Mouse (Mus musculus): ENCODE measurements at regions not wholly inside any gene's neighbourhood (a gene's known extent, or its start where the extent isn't known, plus 50 kb on each side); places are given as distances from the start of the nearest gene placed in this dataset.

DNA sequence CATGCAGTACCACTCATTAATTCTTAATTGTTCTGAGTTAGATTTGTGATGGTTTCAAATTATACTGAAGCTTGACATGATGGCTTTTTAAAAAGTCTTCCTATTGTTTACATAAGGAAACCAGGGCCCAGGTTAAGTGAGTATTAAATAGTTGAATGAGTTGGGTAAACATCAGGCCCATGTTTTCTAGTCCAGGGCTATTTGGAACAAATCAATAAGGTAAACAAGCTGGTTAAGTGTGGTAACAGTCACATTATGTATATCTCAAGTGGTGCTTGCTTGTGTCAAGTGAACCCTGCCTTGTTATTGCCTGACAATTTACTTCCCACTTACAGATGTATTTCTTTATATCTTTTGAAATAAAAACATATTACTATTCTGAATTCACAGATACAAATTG, 144.7 kb upstream of the Ubash3b start:
- DNase-seq (ENCODE audit: low read depth) = no peak

DNA sequence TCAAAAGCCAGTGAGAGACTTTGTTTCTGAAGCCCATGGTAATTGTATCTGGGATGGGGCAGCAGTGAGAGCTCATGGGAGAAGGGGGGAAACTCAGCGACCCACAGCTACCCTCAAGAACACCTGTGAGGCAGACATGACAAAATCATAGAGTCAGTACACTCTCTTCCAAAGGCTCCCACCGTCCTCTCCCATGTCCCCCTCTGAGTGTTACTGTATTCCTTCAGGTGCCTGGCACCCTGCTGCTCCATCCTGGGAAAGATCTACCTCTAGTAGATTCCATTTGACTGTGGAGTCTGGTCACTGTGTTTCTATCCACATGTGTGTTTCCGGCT, 142.0 kb upstream of the Ubash3b start:
- DNase-seq (ENCODE audit: low read depth) = no peak

- DNase-seq (ENCODE audit: low read depth) = no peak
Observed at GRCm38 (mm10) chr9:41302809-41303493, 141.5 kb upstream of the Ubash3b start.

DNA sequence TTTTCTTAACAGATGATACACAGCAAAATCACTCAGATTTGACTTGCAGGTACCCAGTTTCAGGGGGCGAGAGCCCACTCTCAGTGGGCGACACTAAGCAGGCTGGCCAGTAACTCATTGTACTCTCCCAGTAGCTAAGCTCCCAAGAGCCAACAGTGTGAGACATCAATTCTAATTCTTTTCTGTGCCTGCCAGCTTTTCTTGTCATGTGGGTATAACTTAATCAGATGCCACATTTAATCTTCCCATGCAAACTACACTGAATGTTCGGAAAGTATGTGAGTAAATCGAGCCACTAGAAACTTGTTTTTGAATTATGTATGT, 124.6 kb upstream of the Ubash3b start:
- no peak for DNase-seq (ENCODE audit: low read depth)

- no peak for DNase-seq (ENCODE audit: low read depth)
Observed at GRCm38 (mm10) chr9:41285266-41286144, 124.0 kb upstream of the Ubash3b start.

DNA sequence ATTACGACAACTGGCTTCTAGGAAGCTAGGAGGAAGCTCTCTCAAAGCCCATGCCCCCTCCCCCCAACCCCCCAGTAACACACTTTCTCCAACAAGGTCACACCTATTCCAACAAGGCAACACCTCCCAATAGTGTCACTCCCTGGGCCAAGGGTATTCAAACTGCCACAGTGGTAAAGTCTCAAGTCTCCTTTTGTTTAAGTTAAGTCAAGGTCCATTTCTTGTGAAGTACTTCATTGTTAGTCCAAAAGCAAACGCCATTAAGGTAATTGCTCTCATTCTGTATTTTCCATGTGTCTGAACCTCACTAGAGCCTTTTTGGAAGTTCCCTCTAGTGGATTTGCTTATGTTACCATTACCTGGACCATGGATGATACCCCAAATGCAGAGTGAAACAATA, 116.2 kb upstream of the Ubash3b start:
- no peak for DNase-seq (ENCODE audit: low read depth)

- no peak for DNase-seq (ENCODE audit: low read depth)
Observed at GRCm38 (mm10) chr9:41273839-41274271, 112.4 kb upstream of the Ubash3b start.

DNA sequence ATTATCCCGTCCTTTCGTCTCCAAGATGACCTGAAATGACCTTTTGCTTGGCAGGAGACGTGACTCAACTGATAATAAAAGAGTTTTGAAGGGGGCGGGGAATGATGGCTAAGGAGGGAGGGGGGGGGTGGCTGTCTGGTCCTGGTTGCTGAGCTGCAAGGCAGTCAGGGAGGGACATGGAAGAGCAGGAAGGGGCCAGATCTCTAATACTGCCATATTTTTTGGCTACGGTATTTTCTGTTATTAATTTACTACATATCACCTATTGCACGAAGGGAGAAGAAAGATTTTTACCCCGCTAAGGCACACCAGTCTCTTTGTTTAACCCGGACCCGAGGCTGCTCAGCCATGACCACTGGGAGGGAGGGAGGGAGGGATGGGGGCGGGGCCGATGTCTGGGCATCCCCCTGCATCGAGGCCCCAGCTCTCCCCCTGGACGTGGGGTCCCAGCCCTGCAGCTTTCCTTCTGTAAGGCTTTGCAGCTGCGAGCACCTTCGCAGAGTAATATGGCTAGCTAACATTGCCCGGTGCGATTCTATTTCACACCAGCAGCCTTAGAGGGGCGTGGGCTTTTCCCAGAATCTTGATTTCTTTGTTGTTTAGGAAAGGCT, 111.8 kb upstream of the Ubash3b start:
- DNase-seq (ENCODE audit: low read depth) = no peak

GRCm38 (mm10) chr9:41272596-41272995, 111.1 kb upstream of the Ubash3b start:
- DNase-seq (ENCODE audit: low read depth) = no peak

- no peak for DNase-seq (ENCODE audit: low read depth)
Observed at GRCm38 (mm10) chr9:41268112-41268511, 106.6 kb upstream of the Ubash3b start.

DNA sequence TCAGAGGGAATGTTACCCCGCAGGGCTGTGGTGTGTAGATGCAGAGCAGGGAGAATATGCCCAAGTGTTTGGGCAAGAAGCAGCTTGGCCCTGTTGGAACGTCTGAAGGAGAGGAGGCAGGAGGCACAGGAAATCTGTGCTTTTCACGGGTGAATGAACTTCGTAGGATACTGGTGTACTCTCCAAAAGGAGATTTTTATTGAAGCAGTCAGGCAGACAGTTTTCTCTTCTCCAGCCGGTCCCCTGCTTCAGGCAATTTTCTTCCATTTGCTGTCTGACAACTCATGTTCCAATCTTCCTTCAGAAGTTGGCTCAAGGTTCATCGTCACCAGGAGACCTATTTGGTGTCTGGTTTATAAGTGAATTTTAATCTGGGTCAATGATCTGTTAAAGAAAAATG, 103.0 kb upstream of the Ubash3b start:
- no peak for DNase-seq (ENCODE audit: low read depth)

DNA sequence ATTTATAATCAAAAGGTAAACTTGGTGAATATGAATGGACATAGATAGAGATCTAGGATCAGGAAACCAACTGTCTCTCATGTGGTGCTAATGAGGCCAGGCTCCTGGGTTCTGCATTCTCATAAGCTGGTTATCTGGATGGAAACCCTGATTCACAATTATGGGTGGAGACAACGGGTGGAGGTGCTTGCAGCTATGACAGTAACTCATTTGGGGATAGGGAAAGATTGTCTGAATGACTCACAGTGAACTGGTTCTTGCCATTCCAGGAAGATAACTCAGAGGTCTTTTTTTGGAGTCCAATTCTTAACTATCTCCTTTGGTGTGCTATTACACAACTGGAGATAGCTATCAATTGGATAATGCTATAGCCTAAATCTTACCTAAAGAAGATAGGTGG, 95.7 kb upstream of the Ubash3b start:
- no peak for DNase-seq (ENCODE audit: low read depth)

DNA sequence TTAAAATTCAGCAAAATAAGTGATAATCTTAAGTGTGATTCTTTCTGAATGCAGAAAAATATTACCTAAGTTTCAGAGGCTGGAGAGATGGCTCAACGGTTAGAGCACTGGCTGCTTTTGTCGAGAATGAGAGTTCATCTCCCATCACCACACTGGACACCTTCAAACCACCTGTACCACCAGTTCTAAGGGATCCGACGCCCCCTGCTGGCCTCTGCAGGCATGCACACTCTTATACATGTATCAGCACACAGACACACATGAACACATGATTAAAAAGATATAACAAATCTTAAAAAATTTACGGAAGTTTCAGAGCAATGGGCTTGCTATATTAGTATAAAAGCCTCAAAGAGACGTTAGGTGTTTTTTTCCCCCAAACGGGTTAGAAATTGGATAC, 80.9 kb upstream of the Ubash3b start:
- DNase-seq (ENCODE audit: low read depth) = no peak

- no peak for DNase-seq (ENCODE audit: low read depth)
Observed at GRCm38 (mm10) chr9:41239097-41239451, 77.6 kb upstream of the Ubash3b start.

DNA sequence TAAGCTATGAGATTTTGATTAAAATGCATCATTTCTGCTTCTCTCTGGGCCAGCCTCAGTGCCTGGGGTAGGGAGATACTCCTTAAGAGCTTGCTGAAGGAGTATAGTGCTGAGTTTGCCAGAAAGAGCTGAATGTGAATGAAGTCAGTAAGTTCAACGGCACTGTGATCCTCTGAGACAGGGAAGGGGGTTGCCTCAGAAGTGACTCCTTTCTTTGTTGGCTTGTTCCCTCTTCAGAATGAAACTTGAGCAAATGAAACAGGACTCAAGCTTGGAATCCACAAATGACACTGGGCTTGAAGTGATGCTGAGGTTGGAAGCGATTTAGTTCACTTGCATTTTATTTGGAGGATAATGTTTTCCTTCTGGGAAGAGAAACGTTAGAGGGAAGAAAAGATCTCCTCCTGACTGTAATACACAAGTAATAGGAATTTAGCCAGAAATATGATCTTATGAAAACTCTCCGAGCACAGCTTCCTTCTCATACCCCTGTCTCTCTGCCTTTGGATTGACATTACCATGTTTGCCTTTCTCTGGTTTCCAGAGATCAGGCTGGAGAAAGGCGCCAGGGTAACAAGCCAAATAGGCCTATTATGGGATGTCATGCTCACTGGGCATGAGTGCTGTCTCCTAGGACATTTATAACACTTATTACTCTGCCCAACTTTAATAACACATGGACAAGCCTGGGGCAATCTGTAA, 77.0 kb upstream of the Ubash3b start:
- DNase-seq (ENCODE audit: low read depth) = no peak

DNA sequence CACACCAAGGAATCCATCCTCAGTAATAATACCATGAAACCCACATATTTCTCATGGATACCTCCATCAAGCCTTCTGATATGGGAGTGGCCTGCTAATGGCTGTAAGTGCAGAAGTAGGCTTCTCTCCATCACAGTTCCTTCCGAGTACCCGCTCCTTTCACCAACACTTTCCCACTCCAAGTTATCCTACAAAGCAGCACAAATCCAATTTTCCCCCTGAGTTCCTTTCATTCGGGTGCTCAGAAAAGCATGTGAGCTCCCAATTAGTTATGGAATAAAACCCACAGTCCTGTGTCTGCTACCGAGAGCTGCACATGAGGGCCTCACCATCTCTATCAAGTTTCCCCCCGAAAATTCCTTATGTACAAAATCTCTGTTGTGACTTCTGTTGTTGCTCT, 75.8 kb upstream of the Ubash3b start:
- no peak for DNase-seq (ENCODE audit: low read depth)

DNA sequence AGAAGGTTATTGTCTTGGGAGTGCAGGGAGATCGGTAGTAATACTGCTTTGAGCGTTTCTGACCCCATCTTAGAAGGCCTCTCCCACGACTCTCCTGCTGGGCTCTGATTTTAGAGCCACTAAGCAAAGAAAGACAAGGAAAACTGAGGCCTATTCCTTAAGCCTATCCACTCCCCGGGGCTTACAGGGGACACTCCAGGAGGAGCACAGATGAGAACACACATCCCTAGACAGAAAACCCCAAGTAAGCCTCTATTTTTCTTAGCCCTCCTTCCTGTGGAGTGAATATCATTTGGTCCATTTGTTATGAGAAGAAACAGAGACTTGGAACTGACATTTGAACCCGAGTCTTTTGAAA, 67.7 kb upstream of the Ubash3b start:
- DNase-seq (ENCODE audit: low read depth) = no peak

DNA sequence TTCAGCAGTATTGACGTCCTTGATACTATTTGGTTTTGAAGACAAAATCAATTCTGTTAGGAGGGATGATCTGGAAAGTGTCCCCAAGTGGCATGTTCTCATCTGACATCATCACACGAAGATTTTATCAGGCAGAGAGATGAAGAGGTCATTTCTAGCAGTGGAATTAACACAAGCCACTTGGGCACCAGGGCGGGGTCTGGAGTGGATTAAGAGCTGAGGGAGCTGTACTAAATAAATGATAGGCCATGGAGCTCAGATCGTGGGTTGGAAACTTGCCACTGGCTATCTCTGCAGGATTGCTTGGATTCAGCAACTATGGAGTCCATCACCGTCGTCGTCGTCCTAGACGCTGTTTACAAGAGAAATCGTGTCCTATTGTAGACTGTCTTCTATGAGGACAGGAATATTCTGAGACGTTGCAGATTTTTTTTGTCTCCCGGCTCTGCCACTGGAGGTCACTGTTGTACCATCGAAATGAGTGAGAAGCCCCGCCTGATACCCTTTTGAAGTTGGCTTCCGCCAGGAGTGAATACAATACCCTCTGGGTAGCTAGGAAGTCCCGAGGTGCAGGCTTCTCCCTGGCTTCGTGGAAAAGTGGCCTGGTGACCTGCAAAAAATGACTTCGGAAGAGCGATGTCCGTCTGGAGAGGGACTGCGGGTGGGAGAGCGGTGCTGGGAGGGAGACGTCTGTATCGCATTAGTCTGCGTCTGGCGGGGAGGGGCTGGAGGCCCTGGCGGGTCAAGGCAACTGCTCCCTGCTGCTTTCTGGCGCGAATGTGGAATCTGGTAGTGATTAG, 67.1 kb upstream of the Ubash3b start:
- DNase-seq (ENCODE audit: low read depth) = peak; percentile 91

DNA sequence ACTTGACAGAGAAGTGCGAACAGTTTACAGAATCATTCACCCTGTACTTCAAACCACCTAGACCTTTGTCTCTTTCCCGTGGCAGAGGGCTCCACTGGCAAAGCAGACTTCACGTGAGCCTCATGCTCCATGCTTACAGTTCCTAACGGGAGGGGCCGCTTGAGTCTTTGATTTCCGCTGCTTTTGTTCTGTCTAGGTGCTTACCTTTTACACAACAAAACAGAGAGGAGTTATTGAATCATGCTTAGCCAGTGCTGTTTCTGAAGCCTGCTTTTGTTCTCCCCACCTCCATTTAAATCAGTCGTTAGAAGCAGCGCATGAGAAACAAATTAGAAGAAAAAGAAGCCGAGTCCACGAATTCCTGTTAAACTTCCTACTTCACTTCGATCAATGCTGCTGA, 61.9 kb upstream of the Ubash3b start:
- no peak for DNase-seq (ENCODE audit: low read depth)

GRCm38 (mm10) chr9:41222346-41223015, 61.0 kb upstream of the Ubash3b start:
- no peak for DNase-seq (ENCODE audit: low read depth)

GRCm38 (mm10) chr9:41221110-41221790, 59.8 kb upstream of the Ubash3b start:
- no peak for DNase-seq (ENCODE audit: low read depth)

Measured in naive thymus-derived CD4-positive, alpha-beta T cell, adult 2 months (primary cell).